Mouse (Mus musculus) E14TG2a.4 (cell line): ENCODE results near the gene Tstd3.

ENCODE experiments used
- CTCF ChIP-seq: conservative IDR thresholded peaks from 2 replicates; pipeline ENCODE4 v1.5.1; 2014; ENCODE audit warnings: low read length
- POU5F1 ChIP-seq: IDR thresholded peaks from 2 replicates; pipeline ENCODE4 v1.6.1; 2014; ENCODE audit warnings: low read length, borderline replicate concordance

DNA sequence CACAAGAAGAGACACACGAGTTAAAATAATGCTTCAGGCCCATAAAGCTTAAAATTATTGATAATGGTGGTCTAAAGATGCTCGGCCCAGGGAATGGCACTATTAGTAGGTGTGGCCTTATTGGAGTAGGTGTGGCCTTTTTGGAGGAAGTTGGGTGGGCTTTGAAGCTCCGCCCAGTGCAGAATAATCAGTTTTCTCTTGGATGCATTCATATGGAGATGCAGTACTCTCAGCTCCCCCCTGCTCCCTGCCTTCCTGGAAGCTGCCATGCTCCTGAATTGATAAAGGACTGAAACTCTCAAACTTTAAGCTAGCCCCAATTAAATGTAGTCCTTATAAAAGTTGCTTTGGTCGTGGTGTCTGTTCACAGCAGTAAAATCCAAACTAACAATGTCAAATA lies 3.2 kb downstream of the Tstd3 start:
- TF ChIP-seq POU5F1 (peak; percentile 64; the same call in 1 of the 2 replicates), CTCF (no peak)
